Mouse (Mus musculus): ENCODE data around the gene Csl.

The Csl gene

DNA sequence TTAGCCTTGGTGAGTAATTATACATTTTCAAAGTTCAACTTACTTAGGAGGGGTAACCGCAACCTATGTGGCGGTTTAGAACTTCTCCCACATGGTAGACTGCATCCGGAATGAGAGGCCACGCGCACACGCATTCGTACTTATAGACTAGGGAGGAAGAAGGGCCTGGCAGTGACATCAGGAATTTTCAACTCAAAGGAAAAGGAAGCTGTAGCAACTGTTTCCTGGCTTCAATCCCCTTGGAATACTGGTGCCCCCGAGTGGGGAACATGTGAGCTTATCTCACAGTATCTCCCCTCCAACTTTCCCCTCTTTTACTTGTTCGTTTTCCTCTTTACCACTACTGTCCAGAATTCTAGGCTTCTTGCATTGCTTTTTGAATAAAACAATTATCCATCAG is at the start of gene Csl:
Gene Csl (minus strand): TSS at position 101 of the 400 bp plus-strand sequence.
- DNase-seq, result no peak

DNA sequence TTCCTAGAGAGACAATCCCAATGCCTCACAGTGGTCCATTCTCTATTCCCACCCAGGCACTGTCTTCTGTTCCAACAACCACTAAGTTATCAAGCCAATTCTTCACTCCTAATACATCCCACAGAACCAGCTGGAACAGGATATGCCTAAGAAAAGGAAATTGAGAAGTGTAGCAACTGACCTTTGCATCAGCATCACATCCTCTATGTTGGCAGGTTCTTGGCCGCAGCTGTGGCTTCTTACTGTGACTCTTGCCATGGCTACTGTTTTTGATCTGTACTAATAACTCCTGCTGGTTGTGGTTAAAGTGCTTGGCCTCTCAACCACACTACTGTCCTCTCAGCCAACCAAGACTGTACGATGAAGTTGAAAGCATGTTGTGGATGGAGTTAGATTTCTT is 30.0 kb upstream of the Csl start:
- no peak for DNase-seq

DNA sequence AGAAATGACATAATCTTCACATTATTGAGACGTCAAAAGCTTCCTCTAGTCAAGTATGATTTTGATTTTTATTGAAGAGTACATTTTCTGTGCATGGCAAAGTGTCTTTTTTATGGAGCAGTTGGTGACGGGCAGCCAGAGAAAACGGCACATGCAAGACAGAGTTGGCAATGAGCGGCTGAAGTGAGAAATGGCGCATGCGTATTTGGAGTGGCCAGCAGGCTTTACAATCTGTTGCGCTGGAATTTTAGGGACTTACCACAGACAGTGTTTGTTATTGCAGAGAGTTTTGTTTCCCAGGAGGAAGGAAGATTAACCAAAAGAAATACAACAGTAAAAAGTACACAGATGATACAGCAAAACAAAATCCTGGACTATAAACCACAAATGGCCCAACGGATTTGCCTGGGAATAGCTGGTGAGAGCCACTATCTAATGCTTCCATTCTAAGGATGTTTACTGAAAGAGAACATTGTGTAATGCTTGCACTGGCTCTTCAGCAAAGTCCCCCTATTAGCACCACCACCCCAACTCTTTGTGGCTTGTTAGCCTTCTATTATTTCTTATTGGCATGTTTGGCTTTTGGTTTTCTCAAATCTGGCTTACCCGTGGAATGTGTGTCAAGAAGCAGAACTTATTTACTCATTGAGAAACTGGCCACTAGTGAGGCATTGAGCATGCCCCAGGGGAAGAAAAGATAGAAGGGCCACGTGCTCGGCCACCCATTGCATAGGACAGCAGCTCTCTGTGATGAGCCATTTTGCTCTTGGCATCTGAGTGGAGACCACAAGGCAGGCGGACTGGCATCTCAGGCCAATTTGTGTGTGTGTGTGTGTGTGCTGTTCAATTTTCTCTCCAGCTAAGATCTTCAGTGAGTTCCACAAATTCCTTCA is 15.0 kb upstream of the Csl start:
- no peak for DNase-seq

DNA sequence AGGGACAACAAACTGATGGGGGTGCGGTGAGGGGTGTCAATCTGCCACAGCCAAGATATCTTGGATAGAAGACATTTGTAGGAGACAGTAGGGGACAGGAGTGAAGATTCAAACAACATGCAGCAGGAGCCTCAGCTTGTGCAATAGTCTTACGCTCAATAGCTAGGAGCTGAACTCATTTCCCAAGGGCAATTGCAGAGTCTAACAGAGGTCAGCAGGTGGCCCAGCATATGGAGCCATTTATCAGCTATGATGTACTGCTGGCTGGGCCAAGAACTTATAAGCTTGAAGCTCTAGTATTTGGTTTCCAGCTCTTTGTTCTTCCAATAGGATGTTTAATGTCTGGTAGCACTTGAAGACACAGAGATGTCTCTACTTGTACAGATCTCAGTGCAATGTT is 9.3 kb downstream of the Csl start:
- no peak for DNase-seq

DNA sequence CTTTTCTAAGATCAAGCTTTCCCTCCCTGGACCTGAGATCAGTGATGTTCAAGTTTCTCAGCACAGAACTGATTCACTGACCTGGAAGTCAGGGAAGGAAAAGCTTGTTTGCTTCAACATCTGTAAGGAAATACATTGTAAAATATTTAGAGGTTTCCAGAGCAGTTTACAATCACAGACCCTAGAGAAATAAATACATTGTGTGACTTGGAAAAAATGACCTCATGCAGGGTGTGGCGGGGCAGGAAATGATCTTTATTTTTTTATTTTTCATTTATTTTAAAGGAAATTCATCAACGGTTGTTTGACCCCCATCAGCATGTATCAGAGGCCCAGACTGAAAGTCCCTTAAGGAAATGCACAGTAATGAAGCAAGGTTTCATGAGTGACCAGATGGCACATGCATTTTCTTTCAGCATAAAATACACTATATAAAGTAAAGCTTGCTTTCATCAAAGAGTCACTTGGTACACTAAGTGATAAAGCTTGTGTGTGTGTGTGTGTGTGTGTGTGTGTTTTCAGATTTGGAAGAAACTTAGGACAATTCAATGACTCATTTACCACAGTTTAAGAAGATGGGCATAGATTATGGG is 10.7 kb downstream of the Csl start:
- DNase-seq, result no peak

DNA sequence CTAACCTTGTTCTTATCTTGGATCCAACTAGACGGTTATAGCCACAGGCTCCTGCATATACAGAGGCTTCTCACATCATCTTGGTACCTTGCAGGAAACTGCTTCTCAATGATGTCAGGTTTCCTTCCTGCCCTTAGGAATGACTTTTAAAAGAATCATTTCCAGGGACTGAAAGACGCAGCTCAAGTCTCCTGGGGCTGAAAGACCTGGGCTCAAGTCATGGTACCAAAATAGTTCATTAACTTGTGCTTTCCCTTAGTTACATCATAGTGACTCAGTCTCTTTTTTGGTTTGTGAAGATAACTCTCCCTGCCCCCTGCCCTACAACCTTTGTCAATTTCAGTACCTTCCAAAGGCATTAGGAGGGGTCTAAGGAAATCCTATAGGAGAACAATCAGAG is 11.4 kb downstream of the Csl start:
- DNase-seq, result no peak

DNA sequence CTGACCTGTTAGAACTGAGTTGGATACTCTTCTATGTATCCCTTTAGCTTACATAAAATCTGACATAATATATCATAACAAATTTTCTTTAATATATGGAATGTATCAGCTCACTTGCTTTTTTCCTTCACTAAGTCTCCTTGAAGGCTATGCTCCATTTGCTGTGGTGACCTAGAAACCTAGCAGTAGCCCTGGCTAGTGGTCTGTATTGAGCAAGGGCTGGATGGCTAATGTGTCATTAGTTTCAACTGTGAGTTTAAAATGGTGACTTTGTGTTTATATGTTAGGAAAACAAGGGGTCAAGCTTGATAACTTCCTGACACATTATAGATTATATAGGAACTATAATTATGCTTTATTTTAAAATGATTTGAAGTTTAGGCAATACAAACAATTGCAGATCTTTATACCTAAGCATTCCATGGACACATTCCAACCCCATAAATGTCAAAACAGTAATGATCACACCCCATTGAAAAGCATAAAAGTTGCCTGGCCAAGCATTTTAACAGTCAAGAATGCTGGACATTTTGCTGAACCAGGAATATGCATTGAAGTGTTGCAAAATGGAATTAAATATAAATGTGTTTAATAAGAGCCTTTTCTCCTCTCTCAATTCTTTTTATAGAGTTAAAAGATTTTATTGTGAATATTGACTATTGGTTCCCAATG is 17.7 kb downstream of the Csl start:
- DNase-seq, result no peak

DNA sequence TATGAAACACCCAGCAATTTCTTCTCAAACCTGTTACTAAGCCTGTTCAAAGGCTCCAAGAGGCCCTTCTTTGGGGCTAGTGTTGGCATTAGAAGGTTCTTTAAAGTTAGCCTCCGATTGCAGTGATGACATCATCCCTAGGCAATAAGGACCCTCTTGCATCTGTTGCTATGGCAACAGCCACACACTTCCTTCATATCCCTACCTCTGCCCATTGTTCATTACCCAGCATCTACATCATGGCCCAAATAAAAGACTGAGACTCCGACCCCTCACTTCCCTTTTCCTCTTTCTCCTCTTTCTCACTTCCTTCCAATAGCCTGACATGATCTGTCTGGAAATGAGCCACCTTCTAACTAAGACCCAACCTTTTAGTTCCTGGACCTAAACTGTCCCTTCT is 46.3 kb downstream of the Csl start:
- no peak for DNase-seq

DNA sequence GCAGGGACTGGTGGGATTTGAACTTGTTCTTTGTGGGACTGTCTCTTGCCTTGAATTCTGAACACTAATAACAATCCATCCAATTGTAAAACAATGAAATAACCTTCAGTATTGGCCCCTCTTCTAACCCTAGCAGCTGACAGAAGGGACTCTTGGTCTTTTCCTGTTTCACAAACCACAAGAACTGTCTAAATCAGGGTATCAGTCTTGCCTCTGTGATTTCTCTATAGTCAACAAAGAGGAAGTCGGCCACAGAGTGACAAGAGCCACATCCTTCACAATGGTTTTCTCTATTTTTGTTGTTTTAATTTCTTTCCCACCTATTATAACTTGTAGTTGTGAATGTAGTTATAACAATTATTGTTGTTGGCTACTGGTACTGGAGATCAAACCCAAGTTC is 47.9 kb downstream of the Csl start:
- no peak for DNase-seq

All from kidney, postnatal 25 days (tissue).